Mouse (Mus musculus) stomach, postnatal 0 days (tissue): ENCODE measurements around the gene Qtrt2. TPM values are rescaled to one million over a fixed set of nuclear protein-coding genes. Genes with fewer than 3 reads are reported as not detected.

Source experiments
- ATAC-seq: fragments of 200-750 bp; cut with Nextera tagmentation; 2 replicates; pipeline ENCODE4 v1.8.0; 2017; ENCODE audit not compliant: low FRiP score, low TSS enrichment
- DNase-seq: peaks from one replicate; pipeline ENCODE4 v3.0.0-alpha.2; 2016; ENCODE audit warnings: low spot score
- H3K27ac ChIP-seq: fragments of 300-500 bp; sonication (generic); replicated peaks from 2 replicates; pipeline ENCODE4 v1.5.1; 2014; ENCODE audit warnings: mild to moderate bottlenecking, control low read depth
- H3K27me3 ChIP-seq: fragments of 300-500 bp; sonication (generic); 2 replicates; pipeline ENCODE4 v1.6.1; 2014; ENCODE audit warnings: low read length; ENCODE audit not compliant: control insufficient read depth, insufficient read depth
- H3K36me3 ChIP-seq: fragments of 300-500 bp; sonication (generic); 2 replicates; pipeline ENCODE4 v1.6.1; 2014; ENCODE audit warnings: low read length, mixed read lengths; ENCODE audit not compliant: control insufficient read depth, insufficient read depth
- H3K4me1 ChIP-seq: fragments of 300-500 bp; sonication (generic); replicated peaks from 2 replicates; pipeline ENCODE4 v1.6.1; 2014; ENCODE audit warnings: antibody characterized with exemption; ENCODE audit not compliant: control insufficient read depth, insufficient read depth
- H3K4me2 ChIP-seq: fragments of 300-500 bp; sonication (generic); replicated peaks from 2 replicates; pipeline ENCODE4 v1.6.1; 2014; ENCODE audit warnings: low read depth, mild to moderate bottlenecking, control low read depth, moderate library complexity
- H3K4me3 ChIP-seq: fragments of 300-500 bp; sonication (generic); 2 replicates; pipeline ENCODE4 v1.5.1; 2014; ENCODE audit warnings: low read depth, low read length, control low read depth
- H3K9ac ChIP-seq: fragments of 300-500 bp; sonication (generic); 2 replicates; pipeline ENCODE4 v1.6.1; 2014; ENCODE audit warnings: mild to moderate bottlenecking, low read length, control low read depth, mixed read lengths
- H3K9me3 ChIP-seq: fragments of 300-500 bp; sonication (generic); 2 replicates; pipeline ENCODE4 v1.6.1; 2016; ENCODE audit warnings: low read length; ENCODE audit not compliant: control insufficient read depth
- CTCF ChIP-seq: IDR thresholded peaks from 2 replicates; pipeline ENCODE4 v1.5.1; 2016; ENCODE audit warnings: antibody characterized with exemption, low read depth, mild to moderate bottlenecking, moderate library complexity
- EP300 ChIP-seq: optimal IDR thresholded peaks from 2 replicates; pipeline ENCODE3; 2016; ENCODE audit warnings: antibody characterized with exemption
- WGBS: fragments of 180-500 bp; shearing (Covaris S2); extraction: QIAGEN DNeasy Blood & Tissue Kit; methylation state at CpG from one replicate; pipeline ENCODE4 v1.1.7; 2014; 5-methylcytosine and 5-hydroxymethylcytosine counted together
- polyA plus RNA-seq: library from polyadenylated mRNA; unstranded; fragments of >200 nt; fragmentation: Nextera tagmentation; extraction: Ambion mirVana; gene quantifications from 2 replicates; pipeline ENCODE4 v1.2.1, GENCODE M21; 2015

Qtrt2 gene
- polyA plus RNA-seq, 1 experiment from 2014 or later = 10.9 TPM

DNA sequence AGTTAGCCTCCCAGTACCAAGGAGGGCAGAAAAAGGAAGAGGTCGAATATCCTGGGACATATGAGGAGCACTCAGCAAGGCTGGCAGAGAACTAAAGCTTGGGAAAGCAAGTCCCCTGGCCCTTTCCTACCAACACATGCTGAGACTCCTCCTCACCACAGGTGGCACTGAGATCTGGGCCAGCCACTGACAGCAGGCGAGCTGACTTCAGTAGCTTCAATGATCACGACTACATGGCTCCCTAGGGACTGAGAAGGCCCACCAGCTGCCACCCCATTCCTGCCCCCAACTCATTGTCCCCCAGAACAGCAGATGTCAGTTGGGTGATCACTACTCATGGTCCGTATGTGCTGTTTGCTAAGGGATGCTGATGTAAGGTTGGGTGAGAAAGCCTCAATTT lies 112.0 kb downstream of the Qtrt2 start:
- no peaks in the 10 kb centered on the region for H3K27me3 ChIP-seq
- H3K4me1 ChIP-seq = no peaks in the 10 kb centered on the region
- 60% methylated on average over 4 of the region's 4 CpGs for WGBS
- no peak overlapping the region for H3K4me2 ChIP-seq
- H3K4me3 ChIP-seq = no peak overlapping the region
- no peak overlapping the region for H3K27ac ChIP-seq
- H3K9me3 ChIP-seq = no peaks in the 10 kb centered on the region
- TF ChIP-seq EP300 = no peak
- TF ChIP-seq CTCF = no peak
- no peak overlapping the region for H3K9ac ChIP-seq
- ATAC-seq = no peak
- DNase-seq = no peak
- H3K36me3 ChIP-seq = no peaks in the 10 kb centered on the region

Other genes starting within 250 kb of the Qtrt2 start
- gene Drd3, start 172.8 kb downstream of the Qtrt2 start, polyA plus RNA-seq = 0.24 and 0.27 TPM in 2 replicates
- 5.0 and 5.4 TPM in 2 replicates for gene Ccdc191, start 37.0 kb downstream of the Qtrt2 start, polyA plus RNA-seq
- gene Zdhhc23, start 53.0 kb upstream of the Qtrt2 start, polyA plus RNA-seq = 2.4 and 2.5 TPM in 2 replicates
- 15.8 and 16.0 TPM in 2 replicates for gene Gramd1c, start 136.5 kb upstream of the Qtrt2 start, polyA plus RNA-seq
- 44.6 and 47.5 TPM in 2 replicates for gene Atp6v1a, start 212.9 kb upstream of the Qtrt2 start, polyA plus RNA-seq
- 45.6 and 54.0 TPM in 2 replicates for gene Naa50, start 213.0 kb upstream of the Qtrt2 start, polyA plus RNA-seq
- gene Usf3, start 246.4 kb upstream of the Qtrt2 start, polyA plus RNA-seq = 1.8 and 2.0 TPM in 2 replicates